In genomic region chr11:21371122-21371806, GRCm38 (mm10) we compare ENCODE assay signal across 8 mouse cellular contexts. TPM values are rescaled to one million over a fixed set of nuclear protein-coding genes. Genes with fewer than 3 reads are reported as not detected.
DNase-seq lines count a peak whose midpoint lies in the region; ATAC-seq lines count a peak whose summit lies in the region.

Gene Ugp2 (minus strand): TSS chr11:21371201.

- peak; percentile 98 for DNase-seq in Muller cell, postnatal 12 days (ENCODE audit: inconsistent ontology term)
- DNase-seq in cerebellum, adult 8-10 months, result peak; percentile 96
- peak; percentile 95 to 98 for DNase-seq in frontal cortex, postnatal 10 days (ENCODE audit: low spot score in 2 of 2)
- peak; percentile 97 to 98 for DNase-seq in layer of hippocampus, postnatal 14 days (ENCODE audit: low spot score in 2 of 2)
- peak; percentile 99 for DNase-seq in lung, postnatal 14 days
- peak; percentile 98 for DNase-seq in retina, postnatal 1 day
- DNase-seq in urinary bladder, adult 18-20 months (ENCODE audit: low spot score in 2 of 2), result peak; percentile 96 to 97

- peaks cover 16% of the 10 kb centered on the region for H3K4me1 ChIP-seq in hindbrain, embryonic 12.5 days

- H3K4me2 ChIP-seq in hindbrain, embryonic 12.5 days (replicated peaks), result peak within 1 kb of the TSS; percentile 65

- H3K9ac ChIP-seq in hindbrain, embryonic 12.5 days, result peak within 1 kb of the TSS; percentile 85

- no peaks in the 10 kb centered on the region for H3K27me3 ChIP-seq in hindbrain, embryonic 12.5 days

- no peaks in the 10 kb centered on the region for H3K36me3 ChIP-seq in hindbrain, embryonic 12.5 days

- no peaks in the 10 kb centered on the region for H3K9me3 ChIP-seq in hindbrain, embryonic 12.5 days (replicated peaks)

- peak within 1 kb of the TSS; percentile 87 for H3K27ac ChIP-seq in hindbrain, embryonic 12.5 days

- ATAC-seq in hindbrain, embryonic 12.5 days (ENCODE audit: low FRiP score), result peak; percentile 98

- WGBS in hindbrain, embryonic 12.5 days, result 7% methylated on average over 34 of the region's 38 CpGs

- H3K4me3 ChIP-seq in hindbrain, embryonic 12.5 days, result peak within 1 kb of the TSS; percentile 85

RNA-seq across cellular contexts. Expression of gene Ugp2, which starts in this region (rescaled TPM):
- 77.8 and 88.7 TPM in 2 replicates for polyA plus RNA-seq in hindbrain, embryonic 12.5 days (2016; fragmentation: Nextera tagmentation; extraction: Ambion mirVana)
- 10 to 100 TPM; 63.4 to 75.9 TPM for total RNA-seq in layer of hippocampus, postnatal 14 days (2021)

Comparison
In these comparisons a context has a peak if more than half of its experiments do, and no peak if none do; other contexts are left out.
1. Peak in every context shown above with its lines: DNase-seq, ATAC-seq, H3K4me3 ChIP-seq and H3K27ac ChIP-seq.